ENCODE assay signal across 8 mouse cellular contexts in the genomic region with DNA sequence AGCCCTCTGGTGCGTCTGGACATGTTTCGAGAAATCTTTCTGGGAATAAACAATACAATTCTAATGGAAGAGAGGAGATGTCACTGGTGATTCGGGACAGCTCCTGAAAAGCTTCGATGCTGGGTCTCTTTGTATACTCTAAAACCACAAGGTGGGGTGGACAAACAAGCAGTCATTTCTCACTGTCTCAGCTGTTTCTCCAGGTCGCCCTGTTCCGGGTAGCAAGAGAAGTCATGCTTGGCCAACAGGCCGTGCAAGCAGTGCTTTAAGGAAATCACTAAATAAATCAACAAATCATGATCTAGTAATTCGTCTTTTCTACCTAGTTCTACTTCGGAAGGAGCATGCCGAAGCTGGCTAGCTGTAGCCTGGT. TPM values are rescaled to one million over a fixed set of nuclear protein-coding genes. Genes with fewer than 3 reads are reported as not detected.
DNase-seq lines count a peak whose midpoint lies in the region; ATAC-seq and TF ChIP-seq lines count a peak whose summit lies in the region.

No protein-coding gene starts in this region.

- TF ChIP-seq CTCF in layer of hippocampus, adult 2 months (conservative IDR thresholded peaks at IDR 0.05) = peak; percentile 13; the same call in 1 of the 2 replicates
- no peak for TF ChIP-seq CTCF in midbrain, postnatal 0 days (IDR thresholded peaks at IDR 0.05)

- peak overlapping the region; percentile 55 for H3K4me2 ChIP-seq in embryonic facial prominence, embryonic 12.5 days (replicated peaks)
- H3K4me2 ChIP-seq in intestine, embryonic 16.5 days (ENCODE audit: low read depth, low read length) = peak overlapping the region; percentile 60
- peak overlapping the region; percentile 89 for H3K4me2 ChIP-seq in midbrain, postnatal 0 days (ENCODE audit: low read depth, low read length, poor library complexity, severe bottlenecking)

- H3K27ac ChIP-seq in layer of hippocampus, adult 2 months = peak overlapping the region; percentile 94
- peak overlapping the region; percentile 67 for H3K27ac ChIP-seq in embryonic facial prominence, embryonic 12.5 days
- H3K27ac ChIP-seq in intestine, embryonic 16.5 days (ENCODE audit: low read length) = 0 out of 2 replicates have a peak overlapping the region, but pooled peaks have one; percentile 6
- H3K27ac ChIP-seq in midbrain, postnatal 0 days (ENCODE audit: low read depth, low read length) = peak overlapping the region; percentile 32; the same call in 1 of the 2 replicates

- no peaks in the 10 kb centered on the region for H3K9me3 ChIP-seq in embryonic facial prominence, embryonic 12.5 days
- no peaks in the 10 kb centered on the region for H3K9me3 ChIP-seq in intestine, embryonic 16.5 days (ENCODE audit: control insufficient read depth, low read length)
- H3K9me3 ChIP-seq in midbrain, postnatal 0 days (ENCODE audit: low read length) = no peaks in the 10 kb centered on the region

- WGBS in embryonic facial prominence, embryonic 12.5 days = 37% methylated on average over 10 of the region's 10 CpGs
- WGBS in intestine, embryonic 16.5 days = 29% methylated on average over 10 of the region's 10 CpGs
- 33% methylated on average over 10 of the region's 10 CpGs for WGBS in midbrain, postnatal 0 days

- no peak for DNase-seq in layer of hippocampus, adult 2 months (ENCODE audit: low spot score in 2 of 2)
- DNase-seq in layer of hippocampus, postnatal 14 days (ENCODE audit: low spot score in 2 of 2) = no peak
- DNase-seq in midbrain, postnatal 0 days (ENCODE audit: low spot score) = no peak
- DNase-seq in frontal cortex, postnatal 14 days (ENCODE audit: low spot score in 2 of 2) = no peak
- no peak for DNase-seq in right cerebral cortex, postnatal 10 days (ENCODE audit: low spot score in 2 of 2)
- no peak for DNase-seq in ovary, postnatal 36 days (ENCODE audit: low spot score)

- H3K4me1 ChIP-seq in embryonic facial prominence, embryonic 12.5 days = peaks cover 18% of the 10 kb centered on the region
- peaks cover 8% of the 10 kb centered on the region for H3K4me1 ChIP-seq in intestine, embryonic 16.5 days (ENCODE audit: control insufficient read depth, insufficient read depth, low read length)
- peaks cover 5% of the 10 kb centered on the region for H3K4me1 ChIP-seq in midbrain, postnatal 0 days (ENCODE audit: insufficient read depth, low read length)

- peak overlapping the region; percentile 96 for H3K9ac ChIP-seq in embryonic facial prominence, embryonic 12.5 days
- H3K9ac ChIP-seq in intestine, embryonic 16.5 days (ENCODE audit: low read depth, low read length) = no peak overlapping the region; the same call in none of the 2 replicates
- H3K9ac ChIP-seq in midbrain, postnatal 0 days (replicated peaks; ENCODE audit: low read length, poor library complexity, severe bottlenecking) = peak overlapping the region; percentile 39; the same call in 1 of the 2 replicates

- peak overlapping the region; percentile 76 for H3K4me3 ChIP-seq in layer of hippocampus, adult 2 months
- peak overlapping the region; percentile 89 for H3K4me3 ChIP-seq in embryonic facial prominence, embryonic 12.5 days
- H3K4me3 ChIP-seq in intestine, embryonic 16.5 days (ENCODE audit: low read length) = peak overlapping the region; percentile 84
- H3K4me3 ChIP-seq in midbrain, postnatal 0 days (ENCODE audit: low read depth, low read length) = peak overlapping the region; percentile 80

- H3K27me3 ChIP-seq in embryonic facial prominence, embryonic 12.5 days = 0 out of 2 replicates have a peak, but pooled peaks cover 3% of the 10 kb centered on the region
- no peaks in the 10 kb centered on the region for H3K27me3 ChIP-seq in intestine, embryonic 16.5 days (replicated peaks; ENCODE audit: control insufficient read depth, insufficient read depth, low read length)
- no peaks in the 10 kb centered on the region for H3K27me3 ChIP-seq in midbrain, postnatal 0 days (ENCODE audit: insufficient read depth, low read length)

- peaks cover 28% of the 10 kb centered on the region for H3K36me3 ChIP-seq in embryonic facial prominence, embryonic 12.5 days
- H3K36me3 ChIP-seq in intestine, embryonic 16.5 days (ENCODE audit: control insufficient read depth, insufficient read depth, low read length) = peaks cover 2% of the 10 kb centered on the region; the same call in 1 of the 2 replicates
- H3K36me3 ChIP-seq in midbrain, postnatal 0 days (ENCODE audit: insufficient read depth, low read length) = peaks cover 15% of the 10 kb centered on the region

- no peak for ATAC-seq in embryonic facial prominence, embryonic 12.5 days (ENCODE audit: insufficient number of reproducible peaks, insufficient read depth, low FRiP score, low TSS enrichment)
- peak; percentile 14 for ATAC-seq in intestine, embryonic 16.5 days
- no peak for ATAC-seq in midbrain, postnatal 0 days (ENCODE audit: low FRiP score)

RNA-seq across cellular contexts. Expression of a gene that starts 0.4 kb away (rescaled TPM):
- 10 to 100 TPM; 42.9 to 44.9 TPM for total RNA-seq in layer of hippocampus, adult 2 months (2021)
- 10 to 100 TPM; 41.5 to 43.4 TPM for total RNA-seq in layer of hippocampus, postnatal 14 days (2021)
- 110 and 112 TPM in 2 replicates for polyA plus RNA-seq in embryonic facial prominence, embryonic 12.5 days (2016; fragmentation: Nextera tagmentation; extraction: Ambion mirVana)
- 63.8 and 73.2 TPM in 2 replicates for polyA plus RNA-seq in intestine, embryonic 16.5 days (2015; fragmentation: Nextera tagmentation; extraction: Ambion mirVana)
- 48.5 and 50.5 TPM in 2 replicates for total RNA-seq in midbrain, postnatal 0 days (2014; rRNA removed)
- polyA plus RNA-seq in midbrain, postnatal 0 days (2015; fragmentation: Nextera tagmentation; extraction: Ambion mirVana) = 60.5 and 63.7 TPM in 2 replicates

RNA-seq across cellular contexts. Expression of a gene that starts 10.7 kb away (rescaled TPM):
- 1 to 10 TPM; 1.4 to 2.0 TPM for total RNA-seq in layer of hippocampus, adult 2 months (2021)
- total RNA-seq in layer of hippocampus, postnatal 14 days (2021) = 1 to 10 TPM; 5.1 to 5.2 TPM
- polyA plus RNA-seq in embryonic facial prominence, embryonic 12.5 days (2016; fragmentation: Nextera tagmentation; extraction: Ambion mirVana) = 0.22 and 0.67 TPM in 2 replicates
- 0.05 TPM in 1 of 2 replicates, not detected in the other for polyA plus RNA-seq in intestine, embryonic 16.5 days (2015; fragmentation: Nextera tagmentation; extraction: Ambion mirVana)
- total RNA-seq in midbrain, postnatal 0 days (2014; rRNA removed) = 3.0 and 12.8 TPM in 2 replicates
- 7.7 and 8.6 TPM in 2 replicates for polyA plus RNA-seq in midbrain, postnatal 0 days (2015; fragmentation: Nextera tagmentation; extraction: Ambion mirVana)

RNA-seq across cellular contexts. Expression of a gene that starts 31.2 kb away (rescaled TPM):
- total RNA-seq in layer of hippocampus, adult 2 months (2021) = 10 to 100 TPM; 11.4 to 12.9 TPM
- 1 to 10 TPM; 7.2 to 9.3 TPM for total RNA-seq in layer of hippocampus, postnatal 14 days (2021)
- 1.2 and 2.4 TPM in 2 replicates for polyA plus RNA-seq in embryonic facial prominence, embryonic 12.5 days (2016; fragmentation: Nextera tagmentation; extraction: Ambion mirVana)
- 1.8 and 2.0 TPM in 2 replicates for polyA plus RNA-seq in intestine, embryonic 16.5 days (2015; fragmentation: Nextera tagmentation; extraction: Ambion mirVana)
- total RNA-seq in midbrain, postnatal 0 days (2014; rRNA removed) = 0.38 TPM in 1 of 2 replicates, not detected in the other
- polyA plus RNA-seq in midbrain, postnatal 0 days (2015; fragmentation: Nextera tagmentation; extraction: Ambion mirVana) = 0.41 and 0.42 TPM in 2 replicates

RNA-seq across cellular contexts. Expression of a gene that starts 38.5 kb away (rescaled TPM):
- 10 to 100 TPM; 20.4 to 23.8 TPM for total RNA-seq in layer of hippocampus, adult 2 months (2021)
- total RNA-seq in layer of hippocampus, postnatal 14 days (2021) = 10 to 100 TPM in 1 of 2 experiments, 1 to 10 TPM in 1; 8.6 to 11.5 TPM
- polyA plus RNA-seq in embryonic facial prominence, embryonic 12.5 days (2016; fragmentation: Nextera tagmentation; extraction: Ambion mirVana) = 8.8 and 8.9 TPM in 2 replicates
- polyA plus RNA-seq in intestine, embryonic 16.5 days (2015; fragmentation: Nextera tagmentation; extraction: Ambion mirVana) = 14.9 and 16.2 TPM in 2 replicates
- total RNA-seq in midbrain, postnatal 0 days (2014; rRNA removed) = 4.8 and 6.4 TPM in 2 replicates
- polyA plus RNA-seq in midbrain, postnatal 0 days (2015; fragmentation: Nextera tagmentation; extraction: Ambion mirVana) = 1.3 and 1.7 TPM in 2 replicates

RNA-seq across cellular contexts. Expression of a gene that starts 52.7 kb away (rescaled TPM):
- total RNA-seq in layer of hippocampus, adult 2 months (2021) = 10 to 100 TPM; 22.9 TPM
- 10 to 100 TPM; 21.2 to 22.8 TPM for total RNA-seq in layer of hippocampus, postnatal 14 days (2021)
- polyA plus RNA-seq in embryonic facial prominence, embryonic 12.5 days (2016; fragmentation: Nextera tagmentation; extraction: Ambion mirVana) = 41.6 and 47.0 TPM in 2 replicates
- 28.3 and 30.8 TPM in 2 replicates for polyA plus RNA-seq in intestine, embryonic 16.5 days (2015; fragmentation: Nextera tagmentation; extraction: Ambion mirVana)
- total RNA-seq in midbrain, postnatal 0 days (2014; rRNA removed) = 12.8 and 15.3 TPM in 2 replicates
- 20.7 and 24.2 TPM in 2 replicates for polyA plus RNA-seq in midbrain, postnatal 0 days (2015; fragmentation: Nextera tagmentation; extraction: Ambion mirVana)

Comparison
In these comparisons a context has a peak if more than half of its experiments do, and no peak if none do; other contexts are left out.
1. H3K27ac ChIP-seq: peak in every context shown above with its lines; median percentile 94 in layer of hippocampus, adult 2 months; 67 in embryonic facial prominence, embryonic 12.5 days; 32 in midbrain, postnatal 0 days; 6 in intestine, embryonic 16.5 days.